Mouse (Mus musculus) kidney, postnatal 4 days (tissue): ENCODE data around the gene Arpc1b.
"Not testable (repeated sequence)": the region's sequence is repeated elsewhere in the genome, so short reads cannot be mapped to it uniquely, and the experiment has no call there.

ENCODE experiments used
- DNase-seq, 2 experiments: peaks; one replicate each; pipeline ENCODE4 v3.0.0; 2021; ENCODE audit warnings: mixed read lengths in 2 of 2

The Arpc1b gene

GRCm38 (mm10) chr5:145114071-145114605 lies at the start of gene Arpc1b:
Arpc1b (plus strand) TSS chr5:145114215.
- peak; percentile 83 to 91 for DNase-seq

- DNase-seq, result no peak
Observed at GRCm38 (mm10) chr5:145064765-145065340, 49.2 kb upstream of the Arpc1b start.

GRCm38 (mm10) chr5:145068863-145069262 lies 45.2 kb upstream of the Arpc1b start:
- no peak for DNase-seq

- peak; percentile 84 to 87 for DNase-seq
Observed at GRCm38 (mm10) chr5:145069707-145070106, 44.3 kb upstream of the Arpc1b start.

GRCm38 (mm10) chr5:145071342-145071741 lies 42.7 kb upstream of the Arpc1b start:
- DNase-seq, result peak; percentile 33 to 34

GRCm38 (mm10) chr5:145075081-145075480 lies 38.9 kb upstream of the Arpc1b start:
- no peak for DNase-seq

- no peak for DNase-seq
Observed at GRCm38 (mm10) chr5:145081866-145082613, 32.0 kb upstream of the Arpc1b start.

- DNase-seq, result not testable (repeated sequence)
Observed at GRCm38 (mm10) chr5:145083201-145083600, 30.8 kb upstream of the Arpc1b start.

GRCm38 (mm10) chr5:145083632-145084451 lies 30.2 kb upstream of the Arpc1b start, which contains the start of the genes Arpc1a and Kpna7:
Arpc1a (plus strand) TSS chr5:145083830.
Kpna7 (minus strand) TSS chr5:145084030.
- peak; percentile 97 to 98 for DNase-seq

- DNase-seq, result no peak
Observed at GRCm38 (mm10) chr5:145084822-145085221, 29.2 kb upstream of the Arpc1b start.

GRCm38 (mm10) chr5:145088186-145088585 lies 25.8 kb upstream of the Arpc1b start:
- DNase-seq, result no peak

GRCm38 (mm10) chr5:145089878-145090277 lies 24.1 kb upstream of the Arpc1b start:
- DNase-seq, result no peak

GRCm38 (mm10) chr5:145096195-145096594 lies 17.8 kb upstream of the Arpc1b start:
- DNase-seq, result no peak

- DNase-seq, result no peak
Observed at GRCm38 (mm10) chr5:145098340-145098821, 15.6 kb upstream of the Arpc1b start.

- DNase-seq, result no peak
Observed at GRCm38 (mm10) chr5:145100960-145101359, 13.1 kb upstream of the Arpc1b start.

- not testable (repeated sequence) for DNase-seq
Observed at GRCm38 (mm10) chr5:145101451-145101850, 12.6 kb upstream of the Arpc1b start.

- no peak for DNase-seq
Observed at GRCm38 (mm10) chr5:145102706-145103105, 11.3 kb upstream of the Arpc1b start.

GRCm38 (mm10) chr5:145104328-145104727 lies 9.7 kb upstream of the Arpc1b start:
- DNase-seq, result no peak

GRCm38 (mm10) chr5:145105694-145106275 lies 8.2 kb upstream of the Arpc1b start:
- DNase-seq, result no peak

GRCm38 (mm10) chr5:145110401-145110800 lies 3.6 kb upstream of the Arpc1b start:
- no peak for DNase-seq

GRCm38 (mm10) chr5:145112566-145112965 lies 1.4 kb upstream of the Arpc1b start:
- no peak for DNase-seq

- DNase-seq, result no peak
Observed at GRCm38 (mm10) chr5:145113416-145113815, 599 bp upstream of the Arpc1b start.
